Mouse (Mus musculus) forebrain, postnatal 0 days (tissue): Measurements from ENCODE around the gene Carf. TPM values are rescaled to one million over a fixed set of nuclear protein-coding genes. Genes with fewer than 3 reads are reported as not detected.

Source experiments
- ATAC-seq: fragments of 200-750 bp; cut with Nextera tagmentation; 2 replicates; pipeline ENCODE4 v1.8.0; 2017; ENCODE audit warnings: mild to moderate bottlenecking, moderate library complexity
- DNase-seq: peaks from one replicate; pipeline ENCODE4 v3.0.0-alpha.2; 2015
- H3K27ac ChIP-seq: fragments of 300-500 bp; sonication (generic); 2 replicates; pipeline ENCODE4 v1.5.1; 2014; ENCODE audit warnings: low read depth, mild to moderate bottlenecking, antibody characterized with exemption, low read length, moderate library complexity, mixed read lengths
- H3K27me3 ChIP-seq: fragments of 300-500 bp; sonication (generic); 2 replicates; pipeline ENCODE4 v1.6.1; 2014; ENCODE audit warnings: mild to moderate bottlenecking, low read length, mixed read lengths; ENCODE audit not compliant: insufficient read depth
- H3K36me3 ChIP-seq: fragments of 300-500 bp; sonication (generic); 2 replicates; pipeline ENCODE4 v1.6.1; 2014; ENCODE audit warnings: mild to moderate bottlenecking, moderate library complexity; ENCODE audit not compliant: insufficient read depth
- H3K4me1 ChIP-seq: fragments of 300-500 bp; sonication (generic); 2 replicates; pipeline ENCODE4 v1.6.1; 2014; ENCODE audit warnings: antibody characterized with exemption; ENCODE audit not compliant: insufficient read depth
- H3K4me2 ChIP-seq: fragments of 300-500 bp; sonication (generic); 2 replicates; pipeline ENCODE4 v1.6.1; 2014; ENCODE audit warnings: low read depth, mild to moderate bottlenecking, moderate library complexity
- H3K4me3 ChIP-seq: fragments of 300-500 bp; sonication (generic); 2 replicates; pipeline ENCODE4 v1.5.1; 2014; ENCODE audit warnings: low read depth, low read length, mixed read lengths
- H3K9ac ChIP-seq: fragments of 300-500 bp; sonication (generic); 2 replicates; pipeline ENCODE4 v1.6.1; 2014; ENCODE audit warnings: mild to moderate bottlenecking
- H3K9me3 ChIP-seq: fragments of 300-500 bp; sonication (generic); 2 replicates; pipeline ENCODE4 v1.6.1; 2016; ENCODE audit warnings: low read length
- CTCF ChIP-seq: sonication (generic); IDR thresholded peaks from 2 replicates; pipeline ENCODE4 v1.5.1; 2016; ENCODE audit warnings: antibody characterized with exemption, control low read depth, low read depth
- whole genome bisulfite sequencing: fragments of 180-500 bp; shearing (Covaris S2); extraction: QIAGEN DNeasy Blood & Tissue Kit; methylation state at CpG from one replicate; pipeline ENCODE4 v1.1.7; 2014; 5-methylcytosine and 5-hydroxymethylcytosine counted together
- polyA plus RNA-seq: library from polyadenylated mRNA; unstranded; fragments of >200 nt; fragmentation: Nextera tagmentation; extraction: Ambion mirVana; gene quantifications from 2 replicates; pipeline ENCODE4 v1.2.1, GENCODE M21; 2015
- total RNA-seq: library from RNA; depleted of rRNA; stranded (reverse); fragments of >200 nt; gene quantifications from 2 replicates; pipeline ENCODE4 v1.2.3, GENCODE M21; 2014

Gene Carf
- total and polyA plus RNA-seq, 2 experiments from 2014 or later: 7.0 to 30.2 TPM

- H3K4me2 ChIP-seq: peak overlapping the region; percentile 69
- H3K36me3 ChIP-seq: peaks cover 14% of the 10 kb centered on the region
- DNase-seq: no peak
- TF ChIP-seq CTCF: no peak
- H3K9ac ChIP-seq: peak overlapping the region; percentile 81
- no peaks in the 10 kb centered on the region for H3K27me3 ChIP-seq
- H3K4me1 ChIP-seq: peaks cover 5% of the 10 kb centered on the region; the same call in 1 of the 2 replicates
- no peaks in the 10 kb centered on the region for H3K9me3 ChIP-seq
- H3K27ac ChIP-seq: no peak overlapping the region
- 9% methylated on average over 13 of the region's 13 CpGs for WGBS
- no peak for ATAC-seq
- H3K4me3 ChIP-seq: peak overlapping the region; percentile 65
These were observed 1.3 kb upstream of the Carf start for GRCm38 (mm10) chr1:60096572-60097276.

GRCm38 (mm10) chr1:60097277-60098023 is 597 bp upstream of the Carf start:
- peaks cover 5% of the 10 kb centered on the region; the same call in 1 of the 2 replicates for H3K4me1 ChIP-seq
- under 1% methylated on average over 25 of the region's 25 CpGs for WGBS
- DNase-seq (no peak), ATAC-seq (peak; percentile 89)
- peaks cover 12% of the 10 kb centered on the region for H3K36me3 ChIP-seq
- H3K27me3 ChIP-seq: no peaks in the 10 kb centered on the region
- H3K9me3 ChIP-seq: no peaks in the 10 kb centered on the region
- H3K4me3 ChIP-seq: peak overlapping the region; percentile 65
- H3K9ac ChIP-seq: peak overlapping the region; percentile 81
- peak overlapping the region; percentile 69 for H3K4me2 ChIP-seq
- peak overlapping the region; percentile 98 for H3K27ac ChIP-seq
- TF ChIP-seq CTCF: no peak

GRCm38 (mm10) chr1:60098839-60099238 is 792 bp downstream of the Carf start:
- ATAC-seq (no peak), DNase-seq (peak; percentile 2)
- TF ChIP-seq CTCF: no peak
- WGBS: 12% methylated on average over 9 of the region's 9 CpGs
- H3K4me3 ChIP-seq: peak overlapping the region; percentile 65
- peak overlapping the region; percentile 69 for H3K4me2 ChIP-seq
- peak overlapping the region; percentile 81 for H3K9ac ChIP-seq
- H3K27ac ChIP-seq: peak overlapping the region; percentile 98
- no peaks in the 10 kb centered on the region for H3K27me3 ChIP-seq
- H3K4me1 ChIP-seq: peaks cover 5% of the 10 kb centered on the region; the same call in 1 of the 2 replicates
- H3K36me3 ChIP-seq: peaks cover 5% of the 10 kb centered on the region; the same call in 1 of the 2 replicates
- no peaks in the 10 kb centered on the region for H3K9me3 ChIP-seq

GRCm38 (mm10) chr1:60104582-60104981 is 6.5 kb downstream of the Carf start:
- H3K4me3 ChIP-seq: no peak overlapping the region
- DNase-seq (no peak), ATAC-seq (no peak)
- H3K27ac ChIP-seq: no peak overlapping the region
- H3K4me1 ChIP-seq: no peaks in the 10 kb centered on the region
- peaks cover 9% of the 10 kb centered on the region for H3K36me3 ChIP-seq
- no peak overlapping the region for H3K4me2 ChIP-seq
- H3K9me3 ChIP-seq: no peaks in the 10 kb centered on the region
- H3K9ac ChIP-seq: no peak overlapping the region
- TF ChIP-seq CTCF: peak; percentile 16; the same call in 1 of the 2 replicates
- H3K27me3 ChIP-seq: no peaks in the 10 kb centered on the region
- 98% methylated on average over 1 of the region's 1 CpGs for WGBS

GRCm38 (mm10) chr1:60117721-60118455 is 19.8 kb downstream of the Carf start:
- H3K4me3 ChIP-seq: no peak overlapping the region
- ATAC-seq: no peak
- H3K9ac ChIP-seq: no peak overlapping the region
- H3K4me2 ChIP-seq: no peak overlapping the region
- no peak overlapping the region for H3K27ac ChIP-seq
- H3K27me3 ChIP-seq: no peaks in the 10 kb centered on the region
- H3K4me1 ChIP-seq: no peaks in the 10 kb centered on the region
- no peak for TF ChIP-seq CTCF
- WGBS: 91% methylated on average over 7 of the region's 7 CpGs
- peaks cover 5% of the 10 kb centered on the region; the same call in 1 of the 2 replicates for H3K36me3 ChIP-seq
- H3K9me3 ChIP-seq: no peaks in the 10 kb centered on the region; the same call in 1 of the 2 replicates
- DNase-seq: no peak

- Histone ChIP-seq H3K4me3 (no peak overlapping the region), H3K27ac (no peak overlapping the region), H3K4me2 (no peak overlapping the region), H3K4me1 (no peaks in the 10 kb centered on the region), H3K9me3 (no peaks in the 10 kb centered on the region), H3K9ac (no peak overlapping the region), H3K36me3 (peaks cover 6% of the 10 kb centered on the region; the same call in 1 of the 2 replicates), H3K27me3 (no peaks in the 10 kb centered on the region)
- DNase-seq (no peak), ATAC-seq (no peak)
- TF ChIP-seq CTCF: no peak
- WGBS: 39% methylated on average over 9 of the region's 9 CpGs
These were observed 39.3 kb downstream of the Carf start for GRCm38 (mm10) chr1:60137346-60137745.
